Mouse (Mus musculus) limb, embryonic 13.5 days (tissue): ENCODE measurements around the gene Tpt1. TPM values are rescaled to one million over a fixed set of nuclear protein-coding genes. Genes with fewer than 3 reads are reported as not detected.
A peak's percentile ranks its signal among the peaks of the same experiment; 100 is the strongest.
"Not testable (repeated sequence)": the region's sequence is repeated elsewhere in the genome, so short reads cannot be mapped to it uniquely, and the experiment has no call there.

Experiments used
- ATAC-seq: fragments of 200-750 bp; cut with Nextera tagmentation; 2 replicates; pipeline ENCODE4 v1.8.0; 2017; ENCODE audit warnings: low read depth, moderate number of reproducible peaks, moderate TSS enrichment; ENCODE audit not compliant: low FRiP score
- H3K27ac ChIP-seq: fragments of 300-500 bp; sonication (generic); 2 replicates; pipeline ENCODE4 v1.5.1; 2015; ENCODE audit warnings: inconsistent platforms, mild to moderate bottlenecking, moderate library complexity
- H3K27me3 ChIP-seq: fragments of 300-500 bp; sonication (generic); 2 replicates; pipeline ENCODE4 v1.6.1; 2015; ENCODE audit warnings: mild to moderate bottlenecking, inconsistent platforms
- H3K36me3 ChIP-seq: fragments of 300-500 bp; sonication (generic); 2 replicates; pipeline ENCODE4 v1.6.1; 2015; ENCODE audit warnings: inconsistent platforms, mild to moderate bottlenecking, moderate library complexity
- H3K4me1 ChIP-seq: fragments of 300-500 bp; sonication (generic); 2 replicates; pipeline ENCODE4 v1.6.1; 2015; ENCODE audit warnings: inconsistent platforms
- H3K4me2 ChIP-seq: fragments of 300-500 bp; sonication (generic); replicated peaks from 2 replicates; pipeline ENCODE4 v1.6.1; 2015; ENCODE audit warnings: inconsistent platforms, mild to moderate bottlenecking, moderate library complexity
- H3K4me3 ChIP-seq: fragments of 300-500 bp; sonication (generic); 2 replicates; pipeline ENCODE4 v1.5.1; 2015; ENCODE audit warnings: moderate library complexity, mild to moderate bottlenecking, inconsistent platforms
- H3K9ac ChIP-seq: fragments of 300-500 bp; sonication (generic); 2 replicates; pipeline ENCODE4 v1.6.1; 2015; ENCODE audit warnings: mild to moderate bottlenecking, inconsistent platforms
- H3K9me3 ChIP-seq: fragments of 300-500 bp; sonication (generic); 2 replicates; pipeline ENCODE4 v1.6.1; 2016; ENCODE audit warnings: inconsistent platforms
- WGBS: fragments of 180-500 bp; shearing (Covaris S2); methylation state at CpG from one replicate; pipeline ENCODE4 v1.1.7; 2015; 5-methylcytosine and 5-hydroxymethylcytosine counted together
- polyA plus RNA-seq: library from polyadenylated mRNA; unstranded; fragments of >200 nt; fragmentation: Nextera tagmentation; extraction: Ambion mirVana; gene quantifications from 2 replicates; pipeline ENCODE4 v1.2.1, GENCODE M21; 2015

Gene Tpt1
- polyA plus RNA-seq, 1 experiment from 2014 or later, result 1,051 TPM

GRCm38 (mm10) chr14:75829817-75830216 is 15.1 kb upstream of the Tpt1 start:
- Histone ChIP-seq H3K4me1 (peaks cover 24% of the 10 kb centered on the region), H3K27me3 (peaks cover 16% of the 10 kb centered on the region), H3K4me2 (peak overlapping the region; percentile 76)
- not testable (repeated sequence) for H3K36me3 ChIP-seq, H3K27ac ChIP-seq, H3K4me3 ChIP-seq, H3K9me3 ChIP-seq, H3K9ac ChIP-seq, ATAC-seq
- 64% methylated on average over 14 of the region's 14 CpGs for WGBS

GRCm38 (mm10) chr14:75832031-75832430 is 12.9 kb upstream of the Tpt1 start:
- no peaks in the 10 kb centered on the region for H3K9me3 ChIP-seq

GRCm38 (mm10) chr14:75832982-75833381 is 11.9 kb upstream of the Tpt1 start:
- H3K4me1 ChIP-seq, result peaks cover 44% of the 10 kb centered on the region
- peak overlapping the region; percentile 98 for H3K27ac ChIP-seq
- H3K4me3 ChIP-seq, result peak overlapping the region; percentile 49; the same call in 1 of the 2 replicates
- no peaks in the 10 kb centered on the region for H3K9me3 ChIP-seq
- ATAC-seq, result no peak
- peak overlapping the region; percentile 96 for H3K4me2 ChIP-seq
- no peak overlapping the region for H3K9ac ChIP-seq
- no peaks in the 10 kb centered on the region for H3K36me3 ChIP-seq
- 34% methylated on average over 4 of the region's 4 CpGs for WGBS
- H3K27me3 ChIP-seq, result peaks cover 12% of the 10 kb centered on the region

More at GRCm38 (mm10) chr14:75832031-75832430, 12.9 kb upstream of the Tpt1 start:
- H3K27me3 ChIP-seq, result peaks cover 16% of the 10 kb centered on the region
- no peak overlapping the region for H3K4me2 ChIP-seq
- H3K36me3 ChIP-seq, result no peaks in the 10 kb centered on the region
- H3K4me3 ChIP-seq, result no peak overlapping the region
- ATAC-seq, result no peak
- WGBS, result 91% methylated on average over 2 of the region's 2 CpGs
- no peak overlapping the region for H3K9ac ChIP-seq
- no peak overlapping the region for H3K27ac ChIP-seq
- peaks cover 36% of the 10 kb centered on the region for H3K4me1 ChIP-seq

- H3K9ac ChIP-seq, result peak overlapping the region; percentile 48; the same call in 1 of the 2 replicates
- peaks cover 5% of the 10 kb centered on the region for H3K27me3 ChIP-seq
- H3K36me3 ChIP-seq, result no peaks in the 10 kb centered on the region
- peak overlapping the region; percentile 98 for H3K27ac ChIP-seq
- no peaks in the 10 kb centered on the region for H3K9me3 ChIP-seq
- ATAC-seq, result peak; percentile 62
- H3K4me1 ChIP-seq, result peaks cover 37% of the 10 kb centered on the region
- H3K4me2 ChIP-seq, result peak overlapping the region; percentile 96
- 6% methylated on average over 12 of the region's 12 CpGs for WGBS
- H3K4me3 ChIP-seq, result peak overlapping the region; percentile 49
Observed at GRCm38 (mm10) chr14:75833546-75834250, 11.2 kb upstream of the Tpt1 start.

- Histone ChIP-seq H3K4me1 (peaks cover 31% of the 10 kb centered on the region), H3K9me3 (no peaks in the 10 kb centered on the region), H3K27ac (peak overlapping the region; percentile 98), H3K9ac (peak overlapping the region; percentile 76), H3K36me3 (no peaks in the 10 kb centered on the region), H3K4me3 (peak overlapping the region; percentile 49), H3K4me2 (peak overlapping the region; percentile 96), H3K27me3 (no peaks in the 10 kb centered on the region)
- peak; percentile 91 for ATAC-seq
- 2% methylated on average over 10 of the region's 10 CpGs for WGBS
Observed at GRCm38 (mm10) chr14:75834251-75834738, 10.6 kb upstream of the Tpt1 start.

- H3K27me3 ChIP-seq, result no peaks in the 10 kb centered on the region
- peak; percentile 42 for ATAC-seq
- under 1% methylated on average over 16 of the region's 16 CpGs for WGBS
- peak overlapping the region; percentile 49 for H3K4me3 ChIP-seq
- peak overlapping the region; percentile 96 for H3K4me2 ChIP-seq
- H3K36me3 ChIP-seq, result no peaks in the 10 kb centered on the region
- H3K4me1 ChIP-seq, result peaks cover 31% of the 10 kb centered on the region
- peak overlapping the region; percentile 76 for H3K9ac ChIP-seq
- peak overlapping the region; percentile 98 for H3K27ac ChIP-seq
- no peaks in the 10 kb centered on the region for H3K9me3 ChIP-seq
Observed at GRCm38 (mm10) chr14:75834739-75835381, 10.0 kb upstream of the Tpt1 start.

GRCm38 (mm10) chr14:75836579-75836978 is 8.3 kb upstream of the Tpt1 start:
- H3K9ac ChIP-seq, result no peak overlapping the region
- no peak overlapping the region for H3K4me3 ChIP-seq
- no peak overlapping the region for H3K27ac ChIP-seq
- no peaks in the 10 kb centered on the region for H3K27me3 ChIP-seq
- 90% methylated on average over 3 of the region's 3 CpGs for WGBS
- no peak overlapping the region for H3K4me2 ChIP-seq
- no peaks in the 10 kb centered on the region for H3K36me3 ChIP-seq
- ATAC-seq, result no peak
- peaks cover 31% of the 10 kb centered on the region for H3K4me1 ChIP-seq
- no peaks in the 10 kb centered on the region for H3K9me3 ChIP-seq

GRCm38 (mm10) chr14:75837048-75837916 is 7.6 kb upstream of the Tpt1 start:
- Histone ChIP-seq H3K4me3 (no peak overlapping the region), H3K27ac (no peak overlapping the region), H3K27me3 (no peaks in the 10 kb centered on the region), H3K9me3 (no peaks in the 10 kb centered on the region), H3K36me3 (no peaks in the 10 kb centered on the region), H3K4me2 (no peak overlapping the region), H3K9ac (no peak overlapping the region), H3K4me1 (peaks cover 31% of the 10 kb centered on the region)
- ATAC-seq, result no peak
- 56% methylated on average over 10 of the region's 10 CpGs for WGBS

- ATAC-seq, H3K27ac ChIP-seq, H3K4me3 ChIP-seq, H3K4me2 ChIP-seq, H3K9me3 ChIP-seq, H3K36me3 ChIP-seq, H3K9ac ChIP-seq, H3K27me3 ChIP-seq: not testable (repeated sequence)
- WGBS, result 66% methylated on average over 2 of the region's 2 CpGs
- H3K4me1 ChIP-seq, result peaks cover 13% of the 10 kb centered on the region
Observed at GRCm38 (mm10) chr14:75841758-75842157, 3.1 kb upstream of the Tpt1 start.

GRCm38 (mm10) chr14:75844111-75844695 is 690 bp upstream of the Tpt1 start:
- peak overlapping the region; percentile 93 for H3K9ac ChIP-seq
- H3K27me3 ChIP-seq, result no peaks in the 10 kb centered on the region
- peaks cover 18% of the 10 kb centered on the region for H3K4me1 ChIP-seq
- H3K36me3 ChIP-seq, result peaks cover 28% of the 10 kb centered on the region
- no peaks in the 10 kb centered on the region for H3K9me3 ChIP-seq
- H3K27ac ChIP-seq, result peak overlapping the region; percentile 98
- ATAC-seq, result no peak
- H3K4me2 ChIP-seq, result peak overlapping the region; percentile 76
- peak overlapping the region; percentile 87 for H3K4me3 ChIP-seq
- WGBS, result 7% methylated on average over 14 of the region's 14 CpGs

GRCm38 (mm10) chr14:75845698-75846115 is 814 bp downstream of the Tpt1 start:
- H3K9me3 ChIP-seq, result no peaks in the 10 kb centered on the region; the same call in 1 of the 2 replicates
- WGBS, result 0% methylated on average over 39 of the region's 40 CpGs
- peak overlapping the region; percentile 98 for H3K27ac ChIP-seq
- H3K9ac ChIP-seq, result peak overlapping the region; percentile 93
- peak overlapping the region; percentile 87 for H3K4me3 ChIP-seq
- ATAC-seq, result peak; percentile 64
- peak overlapping the region; percentile 67 for H3K4me2 ChIP-seq
- H3K36me3 ChIP-seq, result peaks cover 42% of the 10 kb centered on the region
- H3K4me1 ChIP-seq, result peaks cover 18% of the 10 kb centered on the region
- H3K27me3 ChIP-seq, result no peaks in the 10 kb centered on the region
